Mouse (Mus musculus) G1E (cell line): Measurements from ENCODE around the gene Ubr7.

Experiments
- CTCF ChIP-seq: IDR thresholded peaks from 2 replicates; pipeline ENCODE4 v1.5.1; 2012; ENCODE audit warnings: low read depth, low read length, inconsistent platforms, mixed read lengths
- GATA1 ChIP-seq: IDR thresholded peaks from 2 replicates; pipeline ENCODE4 v1.6.1; 2012; ENCODE audit warnings: borderline replicate concordance, low read length, inconsistent platforms, mixed read lengths
- TAL1 ChIP-seq: conservative IDR thresholded peaks from 2 replicates; pipeline ENCODE4 v1.6.1; 2012; ENCODE audit warnings: low read depth, low read length, inconsistent platforms, mixed read lengths

- TF ChIP-seq CTCF = no peak
- TF ChIP-seq TAL1 = no peak
- no peak for TF ChIP-seq GATA1
These were observed 14.7 kb upstream of the Ubr7 start for GRCm38 (mm10) chr12:102743036-102743588.
